Mouse (Mus musculus) kidney, adult 9 months (tissue): ENCODE measurements around the gene Med29.

Experiments used
- DNase-seq: peaks from one replicate; pipeline ENCODE4 v3.0.0; 2022

Med29 gene

DNA sequence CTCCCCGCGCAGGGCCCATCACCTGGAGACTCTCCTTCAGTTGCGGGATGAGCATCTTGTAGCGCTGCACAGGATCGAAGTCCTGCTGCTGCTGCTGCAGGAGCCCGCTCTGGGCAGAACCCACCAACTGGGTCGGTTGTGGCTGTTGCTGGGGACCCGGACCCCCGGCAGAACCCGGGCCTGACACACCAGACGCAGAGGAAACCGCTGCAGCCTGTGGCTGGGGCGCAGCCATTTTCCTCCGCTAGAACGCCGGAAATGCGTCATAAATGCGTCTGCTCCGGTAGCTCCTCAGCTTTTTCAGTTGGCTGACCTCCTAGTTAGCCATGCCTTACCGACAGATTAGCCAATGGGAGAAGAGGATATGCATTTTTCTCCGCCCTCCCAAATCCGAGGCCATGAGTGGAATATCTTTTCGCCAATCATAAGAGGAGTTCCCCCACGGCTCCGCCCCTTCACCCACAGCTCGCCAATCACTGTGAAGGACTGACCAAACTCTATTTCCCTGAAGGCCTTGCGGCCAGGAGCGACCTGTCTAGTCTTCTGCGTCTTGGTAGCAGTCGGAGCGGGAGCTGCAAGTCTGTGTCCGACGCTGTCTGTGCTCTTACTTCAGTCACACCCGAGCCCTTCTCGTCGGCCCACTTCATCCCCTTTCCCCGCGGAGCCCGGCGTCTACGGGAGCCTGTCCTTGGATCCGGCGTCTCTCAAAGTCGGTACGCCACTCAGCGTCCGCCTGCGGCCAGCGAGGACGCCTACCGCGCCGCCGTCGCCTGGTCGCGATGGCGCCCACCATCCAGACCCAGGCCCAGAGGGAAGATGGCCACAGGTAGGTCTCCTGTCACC is at the start of gene Med29, which contains the start of gene Paf1:
TSS of gene Med29 (minus strand) at position 280 of the 843 bp plus-strand sequence.
TSS of gene Paf1 (plus strand) at position 523 of the 843 bp plus-strand sequence.
- peak; percentile 99 for DNase-seq

DNA sequence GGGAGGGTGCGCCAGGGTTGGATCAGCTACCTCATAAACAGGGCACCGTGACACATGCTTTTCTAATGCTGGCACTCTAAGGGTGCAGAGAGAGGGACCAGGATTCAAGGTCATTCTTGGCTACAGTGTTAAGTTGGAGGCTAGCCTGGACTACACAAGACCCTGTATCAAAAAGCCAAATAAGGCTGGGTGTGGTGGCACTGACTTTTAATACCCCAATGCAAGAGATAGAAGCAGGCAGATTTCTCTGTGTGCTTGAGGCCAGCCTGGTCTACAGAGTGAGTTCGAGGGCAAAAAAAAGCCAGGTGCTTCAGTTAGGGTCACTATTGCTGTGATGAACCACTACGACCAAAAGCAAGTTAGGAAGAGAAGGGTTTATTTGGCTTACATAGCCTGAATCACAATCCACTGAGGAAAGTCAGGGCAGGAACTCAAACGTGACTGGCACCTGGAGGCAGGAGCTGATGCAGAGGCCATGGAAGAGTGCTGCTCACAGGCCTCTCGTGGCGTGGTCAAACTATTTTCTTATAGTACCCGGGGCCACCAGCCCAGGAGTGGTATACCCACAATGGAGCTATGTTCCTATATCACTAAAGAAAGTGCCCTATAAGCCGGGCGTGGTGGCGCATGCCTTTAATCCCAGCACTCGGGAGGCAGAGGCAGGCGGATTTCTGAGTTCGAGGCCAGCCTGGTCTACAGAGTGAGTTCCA is 49.4 kb upstream of the Med29 start:
- DNase-seq = no peak

- DNase-seq = peak; percentile 58
These were observed 48.2 kb upstream of the Med29 start for GRCm38 (mm10) chr7:28440739-28441138.

DNA sequence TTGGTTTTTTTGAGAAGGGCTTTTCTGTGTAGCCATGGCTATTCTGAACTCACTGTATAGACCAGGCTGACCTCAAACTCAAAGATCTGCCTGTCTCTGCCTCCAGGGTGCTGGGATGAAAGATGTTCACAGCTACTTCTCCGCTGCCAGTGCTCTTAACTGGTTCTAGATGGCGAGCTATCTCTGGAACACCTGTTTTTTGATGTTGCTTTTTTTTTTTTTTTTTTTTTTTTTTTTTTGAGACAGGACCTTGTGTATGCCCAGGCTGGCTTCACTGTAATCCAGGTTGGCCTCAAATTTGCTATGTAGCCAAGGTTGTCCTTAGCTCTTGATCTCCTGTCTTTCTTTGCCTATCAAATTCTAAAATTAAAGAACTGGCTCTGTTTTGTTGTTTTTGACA is 46.3 kb upstream of the Med29 start:
- DNase-seq = no peak

DNA sequence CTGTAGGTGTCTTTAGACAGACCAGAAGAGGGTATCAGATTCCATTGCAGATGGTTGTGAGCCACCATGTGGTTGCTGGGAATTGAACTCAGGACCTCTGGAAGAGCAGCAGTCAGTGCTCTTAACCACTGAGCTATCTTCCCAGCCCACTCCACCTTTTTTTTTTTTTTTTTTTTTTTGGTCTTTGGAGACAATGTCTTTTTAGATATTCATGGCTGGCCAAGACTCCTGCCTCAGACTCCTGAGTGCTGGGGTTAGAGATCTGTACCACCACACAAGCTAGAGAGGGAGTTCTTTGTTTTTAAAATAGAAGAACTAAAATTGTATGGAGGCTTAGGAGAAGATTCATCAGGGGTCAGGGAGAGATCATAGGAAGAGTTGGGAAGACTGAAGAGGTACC is 45.5 kb upstream of the Med29 start:
- DNase-seq = no peak

GRCm38 (mm10) chr7:28436932-28437570 is 44.5 kb upstream of the Med29 start, which contains the start of gene Gmfg:
Gene Gmfg (plus strand): TSS chr7:28437447.
- DNase-seq = peak; percentile 91

GRCm38 (mm10) chr7:28436271-28436904 is 43.9 kb upstream of the Med29 start:
- DNase-seq = peak; percentile 100

DNA sequence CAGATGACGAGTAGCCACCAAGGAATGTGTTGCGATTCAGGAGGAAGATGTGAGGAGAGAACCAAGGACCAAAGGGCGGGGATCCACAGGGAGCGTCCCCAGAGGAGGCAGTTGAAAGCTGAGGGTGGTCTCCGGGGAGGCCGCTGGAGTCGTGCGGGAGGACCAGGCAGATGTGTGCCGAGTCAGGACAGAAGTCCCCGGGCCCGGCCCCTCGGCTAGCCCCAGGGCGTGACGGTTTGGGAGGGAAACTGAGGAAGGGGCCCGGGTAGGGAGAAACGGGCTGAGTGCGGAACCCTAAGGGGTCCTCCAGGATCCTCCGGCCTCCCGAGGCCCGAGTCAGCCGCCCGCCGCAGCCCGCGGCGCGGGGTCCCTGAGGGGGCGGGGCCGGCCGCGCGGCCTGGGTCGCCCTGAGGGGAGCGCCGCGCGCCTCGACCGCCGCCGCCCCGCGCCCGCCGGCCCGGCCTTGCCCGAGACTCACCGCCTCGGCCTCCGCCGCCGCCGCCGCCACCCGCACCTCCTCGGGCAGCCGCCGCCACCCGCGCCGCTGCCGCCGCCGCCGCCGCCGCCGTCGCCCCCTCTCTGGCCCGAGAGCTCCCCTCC is 43.3 kb upstream of the Med29 start:
- peak; percentile 36 for DNase-seq

DNA sequence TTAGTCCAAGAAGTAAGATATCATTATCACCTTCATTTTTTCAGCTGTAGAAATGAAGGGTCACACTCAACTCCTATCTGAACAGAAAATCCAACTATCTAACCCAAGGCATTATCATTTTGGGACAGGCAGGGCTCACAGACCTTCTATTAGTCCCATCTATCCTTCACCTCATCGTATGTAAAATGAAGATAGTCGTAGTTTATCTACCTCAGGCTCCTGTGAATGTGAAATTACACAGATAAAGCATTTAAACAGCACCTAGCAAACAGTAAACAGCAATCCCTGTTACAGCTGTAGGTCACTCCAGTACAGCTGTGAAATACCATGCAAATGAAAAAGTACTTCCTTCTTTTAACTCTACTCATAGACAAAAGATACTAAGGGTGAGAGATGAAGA is 39.7 kb upstream of the Med29 start:
- no peak for DNase-seq

GRCm38 (mm10) chr7:28430512-28430911 is 38.0 kb upstream of the Med29 start:
- no peak for DNase-seq

DNA sequence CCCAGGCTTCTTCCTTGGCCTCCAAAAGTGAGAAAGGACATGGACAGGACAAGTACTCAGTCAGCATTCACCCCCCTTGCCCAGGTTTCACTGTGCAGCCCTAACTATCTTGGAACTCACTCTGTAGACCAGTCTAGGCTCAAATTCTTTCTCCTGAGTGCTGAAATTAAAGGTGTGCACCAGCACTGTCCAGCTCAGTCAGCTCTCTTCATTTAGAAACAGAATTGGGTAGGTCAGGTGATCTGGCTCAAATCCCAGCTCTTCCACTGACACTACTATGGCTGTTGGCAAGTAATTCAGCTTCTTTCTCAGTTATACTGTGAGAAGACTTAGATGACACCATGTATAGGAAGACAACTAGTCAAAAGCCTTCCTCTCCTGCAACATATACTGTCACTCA is 35.2 kb upstream of the Med29 start:
- peak; percentile 29 for DNase-seq

DNA sequence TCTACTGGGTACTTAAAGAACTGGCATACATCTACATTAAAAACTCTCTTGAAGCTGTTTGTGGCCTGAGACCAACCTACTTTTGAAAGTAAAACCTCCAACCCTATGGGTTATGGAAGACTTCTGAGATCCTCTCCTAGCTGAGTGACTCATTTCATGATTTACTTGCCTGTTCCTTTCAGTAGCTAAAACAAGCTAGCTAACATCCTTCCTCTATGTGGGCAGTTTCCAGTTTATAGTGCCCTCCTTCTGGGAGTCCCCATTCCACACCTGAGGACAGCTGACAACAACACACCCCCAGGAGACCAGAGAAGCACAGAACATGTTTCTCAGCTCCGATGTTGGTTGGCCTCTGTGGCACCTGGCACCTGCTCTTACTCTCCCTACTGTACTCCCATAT is 30.5 kb upstream of the Med29 start:
- no peak for DNase-seq

DNA sequence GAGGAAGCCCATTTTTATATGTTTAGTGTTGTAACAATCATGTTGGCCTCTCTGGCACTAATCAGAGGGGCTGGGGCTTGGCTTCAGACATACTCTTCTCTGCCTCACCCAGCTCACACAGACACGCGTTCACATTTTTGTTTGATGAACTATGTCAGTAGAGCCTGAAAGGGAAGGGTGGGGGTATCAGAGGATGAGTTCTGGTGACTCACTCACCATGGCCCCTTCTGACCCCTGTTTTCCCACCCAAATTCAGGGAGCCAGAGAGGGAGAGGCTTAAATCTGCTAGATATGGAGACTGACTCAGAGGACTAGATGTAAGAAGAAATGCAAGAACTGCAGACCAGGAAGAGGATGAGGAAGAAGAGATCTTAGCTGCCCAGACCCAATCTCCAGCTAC is 26.9 kb upstream of the Med29 start:
- no peak for DNase-seq

GRCm38 (mm10) chr7:28418096-28418670 is 25.7 kb upstream of the Med29 start:
- peak; percentile 73 for DNase-seq

DNA sequence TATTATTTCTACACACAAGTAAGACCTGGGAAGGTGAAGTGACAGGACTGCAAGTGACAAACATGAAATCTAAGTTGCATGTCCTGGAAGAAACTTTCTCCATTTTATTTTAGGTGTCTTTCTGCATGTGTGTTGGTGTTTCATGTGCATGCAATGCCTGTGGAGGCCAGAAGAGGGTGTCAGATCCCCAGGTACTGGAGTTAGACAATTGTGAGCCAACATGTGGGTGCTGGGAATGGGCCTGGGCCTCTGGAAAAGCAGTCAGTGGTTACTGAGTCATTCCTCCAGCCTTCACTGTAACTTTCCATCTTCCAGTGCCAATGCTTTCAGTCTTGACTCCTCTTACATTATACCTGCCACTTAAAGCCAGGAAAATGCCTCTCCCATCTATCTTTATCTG is 24.9 kb upstream of the Med29 start:
- no peak for DNase-seq

- no peak for DNase-seq
These were observed 20.3 kb upstream of the Med29 start for GRCm38 (mm10) chr7:28412826-28413225.

GRCm38 (mm10) chr7:28410841-28411475 is 18.4 kb upstream of the Med29 start:
- peak; percentile 74 for DNase-seq

DNA sequence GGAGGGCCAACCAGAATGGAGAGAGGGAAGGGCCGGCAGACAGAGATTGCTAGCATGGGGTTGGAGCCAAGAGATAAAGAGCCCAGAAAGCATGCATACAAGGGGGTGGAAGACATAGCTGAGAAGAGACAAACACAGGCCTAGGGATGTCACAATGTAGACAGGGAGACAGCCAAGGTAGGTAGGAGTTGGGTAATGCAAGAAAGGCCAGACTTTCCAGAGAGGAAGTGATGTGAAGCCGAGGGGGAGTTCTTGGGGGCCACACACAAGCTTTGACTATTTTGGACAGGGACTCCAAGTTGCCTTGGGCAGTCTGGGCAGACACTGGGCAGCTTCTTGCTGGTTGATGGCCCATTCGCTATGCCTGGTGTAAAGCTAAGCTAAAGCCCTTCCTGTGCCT is 9.4 kb upstream of the Med29 start:
- DNase-seq = no peak

- no peak for DNase-seq
These were observed 8.5 kb upstream of the Med29 start for GRCm38 (mm10) chr7:28401030-28401429.

GRCm38 (mm10) chr7:28398696-28399340 is 6.3 kb upstream of the Med29 start:
- DNase-seq = no peak

DNA sequence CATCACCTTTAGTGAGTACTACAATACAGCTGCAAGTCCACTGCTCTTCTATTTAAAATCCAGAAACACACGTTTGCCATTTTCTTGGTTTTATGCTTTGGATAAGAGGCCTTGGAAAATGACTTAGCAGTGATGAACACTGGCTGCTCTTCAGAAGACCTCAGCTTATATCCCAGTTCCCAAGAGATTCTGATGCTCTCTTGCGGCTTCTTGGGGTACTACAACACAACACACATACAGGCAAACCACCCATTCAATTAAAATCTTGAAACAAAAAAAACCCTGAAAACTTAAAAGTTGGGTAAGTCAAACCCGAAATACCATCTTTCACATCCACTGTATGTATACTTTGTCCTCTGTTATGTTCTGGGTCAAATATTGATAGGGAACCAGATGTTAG is 5.5 kb upstream of the Med29 start:
- DNase-seq = no peak
